Mouse (Mus musculus) cerebral cortex, adult 2 months (tissue): ENCODE results near the gene Krtap4-2.

Source experiments
- WGBS: fragments of 180-500 bp; shearing (Covaris S2); methylation state at CpG from one replicate; pipeline ENCODE4 v1.1.7; 2018; 5-methylcytosine and 5-hydroxymethylcytosine counted together

The Krtap4-2 gene

GRCm38 (mm10) chr11:99634653-99635134, at the start of gene Krtap4-2:
Gene Krtap4-2, minus strand, starts transcription at chr11:99635084.
- 48% methylated on average over 8 of the region's 8 CpGs for WGBS

GRCm38 (mm10) chr11:99683481-99683880, 48.6 kb upstream of the Krtap4-2 start:
- 87% methylated on average over 2 of the region's 2 CpGs for WGBS

GRCm38 (mm10) chr11:99665860-99666259, 31.0 kb upstream of the Krtap4-2 start, which contains the start of gene Krtap4-6:
Gene Krtap4-6, minus strand, starts transcription at chr11:99665960.

GRCm38 (mm10) chr11:99662802-99663201, 27.9 kb upstream of the Krtap4-2 start:
- WGBS: 90% methylated on average over 10 of the region's 10 CpGs

- WGBS: 84% methylated on average over 4 of the region's 4 CpGs
These were observed 24.4 kb upstream of the Krtap4-2 start for GRCm38 (mm10) chr11:99659256-99659655.

- 74% methylated on average over 10 of the region's 10 CpGs for WGBS
These were observed 23.7 kb upstream of the Krtap4-2 start, which contains the start of gene Gm11563 for GRCm38 (mm10) chr11:99658467-99659010. Gene Gm11563, minus strand, starts transcription at chr11:99658960.

GRCm38 (mm10) chr11:99657051-99657450, 22.2 kb upstream of the Krtap4-2 start:
- WGBS: 45% methylated on average over 5 of the region's 5 CpGs

- WGBS: 76% methylated on average over 2 of the region's 2 CpGs
These were observed 15.3 kb upstream of the Krtap4-2 start, which contains the start of gene Gm11555 for GRCm38 (mm10) chr11:99650136-99650535. Gene Gm11555, minus strand, starts transcription at chr11:99650236.

- 54% methylated on average over 15 of the region's 15 CpGs for WGBS
These were observed 11.6 kb upstream of the Krtap4-2 start for GRCm38 (mm10) chr11:99646444-99646843.

GRCm38 (mm10) chr11:99644351-99644750, 9.5 kb upstream of the Krtap4-2 start:
- 32% methylated on average over 3 of the region's 3 CpGs for WGBS

- 79% methylated on average over 9 of the region's 9 CpGs for WGBS
These were observed 8.8 kb upstream of the Krtap4-2 start, which contains the start of gene Krtap4-7 for GRCm38 (mm10) chr11:99643635-99644139. Gene Krtap4-7, minus strand, starts transcription at chr11:99644089.

GRCm38 (mm10) chr11:99640926-99641325, 6.0 kb upstream of the Krtap4-2 start:
- 51% methylated on average over 1 of the region's 1 CpGs for WGBS

GRCm38 (mm10) chr11:99637086-99637485, 2.2 kb upstream of the Krtap4-2 start:
- 29% methylated on average over 1 of the region's 1 CpGs for WGBS

GRCm38 (mm10) chr11:99633293-99633692, 1.6 kb downstream of the Krtap4-2 start:
- WGBS: 50% methylated on average over 2 of the region's 2 CpGs

- WGBS: 77% methylated on average over 3 of the region's 3 CpGs
These were observed 4.0 kb downstream of the Krtap4-2 start for GRCm38 (mm10) chr11:99630890-99631289.

GRCm38 (mm10) chr11:99628138-99628537, 6.7 kb downstream of the Krtap4-2 start, which contains the start of gene Krtap4-1:
Gene Krtap4-1, minus strand, starts transcription at chr11:99628238.
- WGBS: 84% methylated on average over 4 of the region's 4 CpGs

- WGBS: 87% methylated on average over 2 of the region's 2 CpGs
These were observed 14.5 kb downstream of the Krtap4-2 start, which contains the start of gene Gm11562 for GRCm38 (mm10) chr11:99620335-99620734. Gene Gm11562, minus strand, starts transcription at chr11:99620435.

- WGBS: 57% methylated on average over 3 of the region's 3 CpGs
These were observed 20.0 kb downstream of the Krtap4-2 start, which contains the start of gene Krtap2-4 for GRCm38 (mm10) chr11:99614796-99615363. Gene Krtap2-4, minus strand, starts transcription at chr11:99614846.

- 62% methylated on average over 1 of the region's 2 CpGs for WGBS
These were observed 24.8 kb downstream of the Krtap4-2 start, which contains the start of gene Gm11937 for GRCm38 (mm10) chr11:99610089-99610488. Gene Gm11937, minus strand, starts transcription at chr11:99610189.

- 40% methylated on average over 1 of the region's 1 CpGs for WGBS
These were observed 25.8 kb downstream of the Krtap4-2 start for GRCm38 (mm10) chr11:99609126-99609525.

GRCm38 (mm10) chr11:99603208-99603607, 31.7 kb downstream of the Krtap4-2 start, which contains the start of gene Gm11938:
Gene Gm11938, minus strand, starts transcription at chr11:99603308.
- 83% methylated on average over 1 of the region's 1 CpGs for WGBS

GRCm38 (mm10) chr11:99597742-99598141, 37.1 kb downstream of the Krtap4-2 start, which contains the start of gene Krtap9-3:
Gene Krtap9-3, minus strand, starts transcription at chr11:99598105.
- 69% methylated on average over 6 of the region's 6 CpGs for WGBS
